Mouse (Mus musculus) CD4-positive helper T cell, adult 2 months (primary cell): ENCODE measurements around the gene Uts2.
A peak's percentile ranks its signal among the peaks of the same experiment; 100 is the strongest.
"Not testable (repeated sequence)": the region's sequence is repeated elsewhere in the genome, so short reads cannot be mapped to it uniquely, and the experiment has no call there.

ENCODE experiments used
- DNase-seq: peaks from one replicate; pipeline ENCODE4 v3.0.0-alpha.2; 2012; ENCODE audit warnings: low read depth, missing footprints, low spot score

The Uts2 gene

GRCm38 (mm10) chr4:151015946-151016345, 19.0 kb downstream of the Uts2 start:
- no peak for DNase-seq

- DNase-seq: not testable (repeated sequence)
These were observed 20.5 kb downstream of the Uts2 start for GRCm38 (mm10) chr4:151017356-151017755.

DNA sequence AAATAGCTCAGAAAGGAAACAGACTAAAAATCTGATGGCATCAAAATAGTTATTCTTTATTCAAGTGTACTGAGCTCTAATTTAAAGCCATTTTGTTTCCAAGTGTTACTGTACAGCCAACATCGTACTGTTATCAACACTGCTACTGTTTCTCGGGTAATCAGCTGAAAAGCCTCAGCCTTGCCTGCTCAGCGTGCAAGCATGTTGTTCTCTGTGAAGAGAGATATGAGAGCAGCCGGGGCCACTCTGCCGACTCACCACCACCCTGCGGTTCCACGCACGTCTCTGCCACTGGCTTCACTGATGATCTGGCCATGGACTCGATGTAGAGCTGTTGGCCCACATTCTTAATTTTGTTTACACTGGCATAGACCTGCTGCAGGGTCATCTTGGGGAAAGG, 27.3 kb downstream of the Uts2 start:
- DNase-seq: no peak

GRCm38 (mm10) chr4:151027001-151027400, 30.1 kb downstream of the Uts2 start:
- DNase-seq: peak; percentile 37

DNA sequence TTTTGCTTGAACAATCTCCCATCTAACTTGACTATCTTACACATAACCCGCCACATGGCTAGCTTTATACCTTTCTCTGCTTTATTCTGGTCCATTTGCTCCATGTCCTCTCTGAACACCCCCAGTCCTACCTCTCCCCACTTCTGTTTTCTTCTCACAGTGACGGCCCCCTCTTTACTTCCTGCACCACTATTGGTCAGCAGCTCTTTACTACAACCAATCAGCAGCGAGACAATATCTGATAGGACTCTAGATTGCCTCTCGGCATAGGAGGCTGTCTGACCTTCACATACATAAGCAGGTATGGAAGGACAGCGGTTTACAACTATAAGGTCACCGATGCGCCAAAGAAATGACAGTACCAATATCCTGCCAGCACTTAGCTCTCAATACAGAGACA, 39.6 kb downstream of the Uts2 start:
- DNase-seq: no peak

DNA sequence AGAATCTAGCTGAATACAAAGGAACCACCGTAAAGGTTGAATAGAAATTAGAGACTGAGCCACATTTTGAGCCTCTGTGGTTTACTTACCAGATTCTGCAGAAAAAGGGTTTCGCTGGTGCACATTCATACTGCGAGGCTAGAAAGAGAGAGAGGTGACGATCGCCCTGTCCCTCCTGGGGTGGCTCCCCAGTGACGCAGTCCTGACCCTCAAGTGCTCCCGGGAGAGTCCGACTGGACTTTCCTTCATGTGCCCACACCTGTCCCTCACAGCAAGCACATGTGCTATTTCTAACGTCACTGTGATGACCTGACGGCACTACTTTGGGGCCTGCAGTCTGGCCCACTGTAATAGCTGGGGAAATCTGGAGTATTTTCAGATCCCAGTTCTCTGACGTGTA, 40.9 kb downstream of the Uts2 start:
- no peak for DNase-seq

- DNase-seq: no peak
These were observed 44.6 kb downstream of the Uts2 start for GRCm38 (mm10) chr4:151041506-151041905.

- no peak for DNase-seq
These were observed 46.4 kb downstream of the Uts2 start for GRCm38 (mm10) chr4:151043281-151043680.

DNA sequence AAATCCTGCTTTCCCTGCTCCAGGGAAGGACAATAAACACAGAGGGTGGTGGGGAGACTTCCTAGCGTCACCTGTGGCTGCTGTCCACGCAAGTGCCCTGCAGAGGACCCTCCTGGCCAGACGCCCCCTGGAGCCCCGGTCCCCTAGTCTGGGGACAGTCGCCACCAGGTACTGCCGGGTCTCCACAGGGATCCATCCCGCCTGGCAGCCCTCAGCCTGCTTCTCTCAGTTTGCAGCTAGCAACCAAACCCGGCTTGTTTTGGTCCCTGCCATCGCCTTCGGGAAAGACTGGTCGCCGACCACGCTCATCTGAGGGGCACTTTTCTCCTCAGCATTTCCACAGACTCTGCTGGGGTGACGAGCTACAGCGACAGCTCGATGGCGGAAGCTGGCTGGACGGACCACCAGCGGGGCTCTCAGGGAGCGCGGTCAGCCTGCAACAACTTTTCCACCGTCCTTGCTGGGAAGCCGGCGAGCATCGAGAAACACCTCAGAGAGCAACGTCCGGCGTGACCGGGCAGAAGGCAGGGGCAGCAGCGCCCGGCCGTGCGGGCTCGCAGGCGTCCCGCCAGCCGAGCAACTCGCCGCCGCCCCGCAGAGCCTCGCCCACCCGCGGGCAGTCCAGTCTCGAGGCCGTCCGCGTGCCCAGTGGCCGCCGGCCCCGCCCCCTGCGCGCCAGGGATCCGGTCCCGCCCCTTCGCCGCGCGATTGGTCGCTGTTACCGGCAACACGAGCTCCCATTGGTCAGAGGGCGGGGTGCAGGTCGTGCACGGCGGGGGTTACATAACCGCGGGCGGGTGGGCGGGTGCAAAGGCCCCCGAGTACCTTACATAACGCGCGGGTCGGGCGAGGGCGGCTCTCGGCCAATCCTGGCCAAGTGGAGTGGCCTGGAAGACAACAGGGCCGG, 47.4 kb downstream of the Uts2 start, which contains the start of gene Per3:
Gene Per3, minus strand, starts transcription at position 629 of the 907 bp plus-strand sequence.
- peak; percentile 92 for DNase-seq

DNA sequence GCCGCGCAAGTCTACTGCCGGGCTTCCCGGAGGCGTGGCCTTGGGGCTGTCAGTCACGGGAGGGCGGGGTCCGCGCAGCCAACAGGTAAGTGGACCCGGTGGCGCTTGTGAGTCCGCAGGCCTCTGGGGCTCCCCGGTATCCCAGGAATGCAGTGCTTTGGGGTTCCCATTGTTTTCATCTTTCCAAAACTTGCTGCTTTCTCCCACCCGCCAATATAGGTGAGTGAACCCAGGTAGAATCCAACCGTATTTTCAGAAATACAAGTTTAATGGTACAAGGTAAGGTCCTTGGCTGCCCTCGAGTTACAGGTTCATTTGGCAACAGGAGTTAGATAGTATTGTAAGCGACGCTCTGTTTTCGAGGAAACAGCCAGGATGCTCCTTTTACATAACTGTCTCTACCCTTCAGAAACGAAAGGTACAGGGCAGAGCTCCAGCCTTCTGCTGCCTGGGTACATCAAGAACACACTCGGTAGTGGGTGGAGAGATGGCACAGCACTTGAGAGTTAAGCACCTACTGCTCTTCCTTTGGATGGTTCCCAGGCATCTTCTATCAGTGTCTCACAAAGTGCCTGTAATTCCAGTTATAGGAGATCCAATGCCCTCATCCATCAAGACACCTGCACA, 48.2 kb downstream of the Uts2 start:
- no peak for DNase-seq

DNA sequence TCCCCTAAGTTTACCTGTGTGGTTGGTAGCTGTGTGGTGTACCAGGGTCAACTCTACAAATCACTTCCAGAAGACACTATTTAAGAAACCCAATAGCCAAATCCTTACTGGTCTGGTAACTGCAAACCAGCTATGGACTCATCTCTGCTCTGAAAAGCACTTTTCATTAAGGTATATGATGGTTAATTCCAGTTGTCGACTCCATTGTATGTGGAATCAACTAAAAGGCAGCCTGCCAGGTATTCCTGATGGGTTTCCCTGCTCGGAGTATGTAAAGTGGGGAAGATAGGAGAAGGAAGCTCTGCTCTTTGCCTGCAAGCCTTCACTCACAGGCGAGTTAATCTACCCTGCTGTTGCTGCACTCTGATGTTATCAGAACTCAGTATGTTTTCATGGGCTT, 49.6 kb downstream of the Uts2 start:
- no peak for DNase-seq

- DNase-seq: peak; percentile 31
These were observed 54.3 kb downstream of the Uts2 start for GRCm38 (mm10) chr4:151051162-151051561.
